Mouse (Mus musculus) thymus, postnatal 4 days (tissue): Measurements from ENCODE around the gene Mff.

Experiments used
- DNase-seq: peaks from one replicate; pipeline ENCODE4 v3.0.0; 2021

Mff gene

DNA sequence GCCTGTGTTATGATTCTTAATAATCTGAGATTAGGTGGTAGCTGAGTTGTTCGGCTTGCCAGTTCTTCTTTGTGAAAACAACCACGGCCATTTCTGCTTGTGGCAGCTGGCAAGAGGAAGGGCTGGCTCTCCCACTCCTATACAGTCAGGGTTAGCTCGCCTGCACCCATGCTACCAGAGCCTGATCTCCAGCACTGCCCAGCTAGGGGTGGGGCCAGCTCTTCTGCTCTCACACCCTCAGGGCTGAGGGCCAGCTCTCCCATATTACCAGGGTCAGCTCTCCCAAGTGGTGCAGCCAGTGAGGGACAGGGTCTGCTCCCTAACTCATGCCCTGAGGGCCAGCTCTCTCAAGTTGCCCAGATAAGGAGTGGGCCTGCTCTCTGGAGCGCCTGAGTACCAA, 47.7 kb downstream of the Mff start:
- no peak for DNase-seq

DNA sequence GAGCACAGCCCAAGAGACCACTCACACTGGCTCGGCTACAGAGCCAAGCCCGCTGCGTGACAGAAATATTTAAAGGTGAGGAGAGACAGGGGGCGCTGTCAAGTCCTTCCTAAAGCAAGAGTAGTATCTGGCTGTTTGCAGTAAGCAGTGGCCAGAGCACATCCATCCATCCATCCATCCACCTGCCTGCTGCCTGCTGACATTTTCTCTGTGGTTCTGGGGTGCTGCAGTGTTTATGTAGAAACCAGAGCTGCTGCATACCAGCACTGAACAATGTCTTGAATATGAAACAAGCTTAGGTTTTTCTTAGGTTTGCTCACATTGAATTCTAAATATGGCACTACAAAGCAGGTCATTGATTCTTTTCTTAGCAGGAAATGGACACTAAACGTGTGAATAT, 48.5 kb downstream of the Mff start:
- no peak for DNase-seq

DNA sequence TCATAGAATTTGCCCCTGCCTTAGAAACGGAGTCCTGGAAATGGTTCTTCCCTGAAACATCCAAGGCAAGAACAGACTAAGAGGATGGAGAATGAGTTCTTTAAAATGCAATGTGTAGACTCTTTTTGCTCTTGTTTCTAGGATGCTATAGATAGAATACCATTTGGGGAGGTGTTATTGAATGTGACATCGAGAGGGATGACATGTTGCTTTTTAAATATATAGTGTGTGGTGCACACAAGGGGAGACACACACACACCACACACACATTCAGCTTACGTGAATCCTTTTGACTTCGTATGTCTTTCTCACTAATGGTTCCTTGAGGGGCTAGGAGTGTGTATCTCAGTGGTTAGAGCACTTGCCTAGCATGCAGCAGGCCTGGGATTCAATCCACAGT, 50.6 kb downstream of the Mff start:
- DNase-seq: no peak

DNA sequence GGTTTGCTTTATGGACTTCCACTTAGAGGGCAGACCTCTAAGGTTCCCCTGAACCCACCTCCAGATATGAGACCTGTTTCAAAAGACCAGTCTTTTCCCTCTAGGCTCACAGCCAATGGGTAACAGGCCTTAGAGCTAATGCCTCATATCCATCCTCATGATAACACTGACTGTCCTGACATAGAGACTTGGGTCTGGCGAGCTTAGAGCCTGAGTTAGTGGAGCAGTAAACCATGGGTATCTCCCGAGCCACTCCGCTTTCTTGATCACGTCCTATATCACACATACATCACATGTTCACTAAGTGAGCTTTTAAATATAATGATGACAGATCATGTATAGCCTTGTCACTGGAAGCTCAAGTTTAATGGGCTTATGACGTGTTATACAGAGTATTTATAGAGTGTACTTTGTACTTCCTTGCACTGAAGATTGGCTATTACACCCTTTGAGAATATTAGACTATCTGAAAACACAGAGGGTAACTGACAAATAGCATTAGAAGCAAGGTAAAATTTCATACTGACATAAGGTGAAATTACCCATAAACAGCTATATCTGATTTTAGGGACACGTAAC, 54.8 kb downstream of the Mff start:
- DNase-seq: no peak

DNA sequence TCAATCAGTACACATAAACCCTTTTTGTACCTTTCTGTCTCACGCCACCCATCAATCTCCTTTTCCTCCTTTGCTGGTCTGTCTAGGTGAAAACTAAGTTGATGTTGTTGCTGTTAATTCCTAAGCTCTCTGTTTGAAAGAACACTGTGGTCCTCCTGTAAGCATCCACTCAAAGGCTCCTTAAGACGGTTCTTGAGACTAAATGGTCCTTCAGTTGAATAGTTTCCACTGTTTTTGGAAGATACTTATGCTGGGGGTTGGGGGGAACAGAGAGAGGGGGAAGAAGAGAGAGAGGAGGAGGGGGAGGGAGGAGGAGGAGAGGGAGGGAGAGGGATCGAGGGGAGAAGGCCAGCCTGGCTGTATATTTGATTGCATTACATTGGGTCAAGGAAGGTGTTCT, 58.9 kb downstream of the Mff start:
- DNase-seq: no peak

DNA sequence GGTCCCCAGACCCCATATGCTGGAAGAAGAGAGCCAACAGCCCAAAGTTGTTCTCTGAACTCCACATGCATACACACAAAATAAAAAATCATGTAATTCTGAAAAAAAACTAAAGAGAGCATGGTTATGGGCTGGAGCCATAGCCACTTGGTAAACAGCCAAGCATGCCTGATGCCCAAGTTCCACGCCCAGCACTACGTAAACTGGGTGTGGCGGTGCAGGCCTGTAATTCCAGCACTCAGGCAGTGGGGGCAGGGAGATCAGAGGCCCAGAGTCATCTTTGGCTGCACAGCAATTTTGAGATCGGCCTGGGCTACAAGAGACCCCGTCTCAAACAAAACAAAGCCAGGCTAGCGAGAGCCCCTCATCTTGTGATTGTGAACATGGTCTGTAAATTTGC, 60.9 kb downstream of the Mff start:
- no peak for DNase-seq

DNA sequence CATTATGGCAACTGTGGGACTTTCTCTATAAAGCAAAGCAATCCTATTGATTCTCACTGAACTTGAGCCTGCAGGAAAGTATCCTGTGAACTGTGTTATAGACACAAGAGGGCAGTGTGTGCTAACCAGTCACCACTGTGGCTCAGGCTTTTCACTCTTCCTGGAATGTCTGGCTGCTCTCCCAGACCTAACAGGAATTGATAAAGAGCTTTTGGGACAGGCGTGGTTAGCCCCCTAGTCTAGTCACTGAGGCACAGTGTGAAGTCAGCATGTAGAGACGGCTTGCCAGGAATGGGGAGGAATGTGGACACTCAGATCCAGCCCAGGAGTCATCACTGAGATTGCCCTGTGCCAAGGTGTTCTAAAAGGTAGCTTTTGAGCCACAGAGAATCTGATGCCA, 62.7 kb downstream of the Mff start:
- DNase-seq: no peak

DNA sequence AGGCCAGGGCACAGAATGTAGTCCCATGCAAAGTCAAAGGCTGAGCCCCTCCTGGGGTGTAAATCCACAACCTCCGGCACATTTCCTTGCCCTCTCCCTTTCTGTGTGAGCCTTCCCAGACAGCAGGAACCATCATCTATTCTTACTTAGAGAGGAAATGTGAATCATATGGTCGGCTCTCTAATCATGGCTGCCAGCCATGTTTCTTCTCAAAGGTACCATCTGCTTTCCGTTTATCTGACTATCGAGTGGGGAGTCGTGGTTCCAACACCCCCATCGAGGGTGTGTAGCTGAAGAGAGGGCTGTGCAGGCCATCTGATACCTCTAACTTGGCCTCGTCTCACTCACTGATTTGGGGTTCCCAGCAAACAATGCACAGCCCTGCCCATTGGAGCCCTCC, 63.4 kb downstream of the Mff start:
- DNase-seq: no peak

DNA sequence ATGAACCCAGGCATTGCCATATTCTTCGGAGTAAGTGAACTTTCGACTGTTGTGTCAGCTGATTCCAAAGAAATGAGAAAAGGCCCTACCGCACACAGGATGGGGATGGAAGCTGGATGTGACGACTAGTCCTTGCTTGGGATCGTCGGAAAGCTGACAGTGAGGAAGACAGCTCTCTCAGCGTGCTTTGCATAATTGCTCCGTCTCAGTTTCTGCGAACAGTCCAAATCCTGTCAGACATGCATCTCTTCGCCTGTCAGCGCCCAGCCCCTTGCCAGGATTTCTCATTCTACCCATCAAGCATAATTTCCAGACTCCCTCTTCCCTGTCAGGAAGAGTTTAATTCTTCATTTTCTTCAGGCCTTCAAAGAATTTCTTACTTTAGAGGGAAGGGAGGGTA, 66.4 kb downstream of the Mff start:
- DNase-seq: no peak

DNA sequence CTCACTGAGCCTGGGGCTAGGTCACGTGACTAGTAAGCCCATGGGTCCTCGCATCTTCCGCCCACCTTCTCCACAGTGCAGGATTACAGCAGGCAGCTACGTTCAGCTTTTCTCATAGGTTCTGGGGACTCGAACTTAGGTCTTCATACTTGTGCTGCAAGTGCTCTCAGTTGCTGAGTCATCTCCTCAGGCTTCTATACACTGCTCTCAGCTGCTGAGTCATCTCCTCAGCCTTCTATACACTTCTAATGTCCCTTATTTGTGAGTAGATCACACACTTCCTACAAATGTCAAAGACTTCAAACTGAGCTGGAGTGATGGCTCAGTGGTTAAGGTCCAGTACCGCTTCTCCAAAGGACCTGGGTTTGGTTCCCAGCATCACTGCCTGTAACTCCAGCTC, 67.5 kb downstream of the Mff start:
- DNase-seq: no peak

GRCm38 (mm10) chr1:82793110-82793509, 68.4 kb downstream of the Mff start:
- DNase-seq: no peak

GRCm38 (mm10) chr1:82793986-82794385, 69.3 kb downstream of the Mff start:
- no peak for DNase-seq

DNA sequence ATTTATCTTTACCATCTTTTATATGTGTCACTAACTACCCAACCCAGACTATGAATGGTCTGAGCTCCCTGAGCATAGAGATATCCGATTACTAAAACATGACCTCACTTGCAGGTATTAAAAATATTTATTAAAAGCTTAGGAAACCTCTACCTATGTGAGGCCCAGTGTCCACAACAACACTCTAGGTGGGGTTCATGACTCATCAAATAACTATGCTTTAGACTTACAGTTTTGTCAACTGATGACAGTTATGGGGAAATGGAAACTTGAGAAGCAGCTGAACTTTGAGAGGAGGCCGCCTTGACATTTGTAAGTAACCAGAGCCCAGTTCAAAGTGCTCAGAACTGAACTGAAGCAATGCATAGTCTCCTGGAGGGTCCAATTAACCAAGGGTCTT, 70.5 kb downstream of the Mff start:
- DNase-seq: no peak

- DNase-seq: no peak
These were observed 71.2 kb downstream of the Mff start for GRCm38 (mm10) chr1:82795702-82796443.

DNA sequence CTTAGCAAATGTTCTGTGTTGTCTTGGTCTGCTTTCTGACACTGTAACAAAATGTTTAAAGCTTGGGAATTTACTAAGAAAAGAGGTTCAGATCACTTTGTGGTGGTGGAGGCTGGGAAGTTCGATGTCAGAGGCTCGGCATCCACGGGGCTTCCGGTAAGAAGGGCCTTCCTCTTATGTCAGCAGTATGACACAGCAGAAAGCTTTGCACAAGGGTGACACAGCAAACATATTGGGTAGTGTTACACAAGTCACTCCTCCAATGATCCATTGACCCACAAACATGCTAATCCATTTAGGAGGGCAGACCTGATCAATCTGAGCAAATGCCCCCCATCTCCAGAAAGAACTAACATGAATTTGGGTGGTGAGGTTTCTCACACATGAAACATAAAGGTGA, 72.4 kb downstream of the Mff start:
- no peak for DNase-seq

DNA sequence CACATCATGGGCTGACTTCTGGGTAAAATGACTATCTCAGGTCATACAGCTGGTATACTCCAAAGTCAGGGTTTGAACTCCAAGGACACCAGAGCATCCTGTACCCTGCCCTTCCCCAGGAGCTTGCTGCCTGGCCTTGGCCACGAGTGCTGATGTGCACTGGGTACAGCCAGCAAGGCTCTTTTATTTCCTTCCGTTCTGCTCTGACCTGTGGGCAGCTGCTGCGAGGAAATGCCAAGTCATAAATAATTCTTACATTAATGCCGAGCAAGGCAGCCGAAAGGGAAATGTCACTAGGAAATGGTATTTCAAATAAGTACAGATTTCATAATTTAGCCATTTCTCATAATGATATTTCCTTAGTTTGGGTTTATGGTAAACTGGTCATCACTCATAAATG, 73.6 kb downstream of the Mff start:
- DNase-seq: no peak

DNA sequence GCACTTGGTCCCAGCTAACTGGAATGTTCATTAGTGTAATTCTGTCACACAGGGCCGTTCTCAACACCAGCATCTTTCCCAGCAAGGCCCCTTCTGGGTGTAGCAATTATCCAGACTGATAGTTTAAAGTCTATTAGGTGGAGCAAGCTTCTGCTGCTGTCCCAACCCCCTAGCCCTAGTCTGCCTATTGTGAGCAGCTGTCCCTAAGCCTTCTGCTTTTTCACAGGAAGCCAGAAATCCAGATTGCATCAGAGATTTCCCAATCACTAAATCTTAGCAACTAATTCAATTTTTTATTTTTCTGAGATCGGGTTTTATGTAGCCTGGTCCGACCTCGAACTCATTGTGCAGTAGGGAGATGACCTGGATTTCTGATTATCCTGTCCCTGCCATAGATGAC, 74.2 kb downstream of the Mff start:
- DNase-seq: no peak

- no peak for DNase-seq
These were observed 76.6 kb downstream of the Mff start for GRCm38 (mm10) chr1:82801105-82801783.
